Mouse (Mus musculus) cerebellum, adult 11 months (tissue): Measurements from ENCODE around the gene Astn1.

Source experiments
- DNase-seq: peaks from one replicate; pipeline ENCODE4 v3.0.0; 2022

Astn1 gene

DNA sequence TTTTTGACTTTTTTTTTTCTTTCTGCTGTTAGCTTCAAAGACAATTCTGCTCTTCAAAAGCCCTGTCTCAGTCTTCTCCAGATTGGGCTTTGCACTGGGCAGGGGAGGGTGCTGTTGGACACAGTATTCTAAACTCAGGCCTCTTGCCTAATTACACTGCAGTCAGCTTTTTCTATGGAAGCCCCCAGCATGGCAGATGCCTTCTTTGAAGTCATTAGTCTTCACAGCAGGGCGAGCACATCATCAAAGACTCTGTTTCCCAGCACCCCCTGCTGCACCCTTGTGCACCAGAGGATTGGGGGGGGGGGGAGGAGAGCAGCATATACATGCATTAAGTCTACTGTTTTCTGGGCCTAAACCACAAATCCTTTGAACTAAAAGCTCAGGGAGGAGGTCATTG is 174.8 kb downstream of the Astn1 start:
- no peak for DNase-seq

DNA sequence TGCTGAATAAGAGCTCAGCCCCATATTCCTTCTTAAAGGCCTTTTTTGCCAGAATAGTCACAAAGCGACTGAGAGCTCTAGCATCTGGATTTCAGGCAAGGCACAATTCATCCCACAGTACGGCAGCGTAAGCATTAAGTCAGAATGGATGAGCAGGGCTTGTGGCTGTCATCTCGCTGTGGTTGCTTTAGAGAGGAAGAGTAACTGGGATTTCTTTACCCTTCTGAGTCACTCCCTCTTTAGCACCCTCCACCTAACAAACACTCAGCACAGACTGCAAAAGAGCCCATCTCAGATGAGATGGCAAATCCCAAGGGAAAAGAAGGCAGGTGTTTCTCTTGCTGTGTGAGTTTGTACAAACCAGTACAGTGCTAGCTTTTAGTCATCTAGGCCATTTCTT is 183.0 kb downstream of the Astn1 start:
- no peak for DNase-seq

DNA sequence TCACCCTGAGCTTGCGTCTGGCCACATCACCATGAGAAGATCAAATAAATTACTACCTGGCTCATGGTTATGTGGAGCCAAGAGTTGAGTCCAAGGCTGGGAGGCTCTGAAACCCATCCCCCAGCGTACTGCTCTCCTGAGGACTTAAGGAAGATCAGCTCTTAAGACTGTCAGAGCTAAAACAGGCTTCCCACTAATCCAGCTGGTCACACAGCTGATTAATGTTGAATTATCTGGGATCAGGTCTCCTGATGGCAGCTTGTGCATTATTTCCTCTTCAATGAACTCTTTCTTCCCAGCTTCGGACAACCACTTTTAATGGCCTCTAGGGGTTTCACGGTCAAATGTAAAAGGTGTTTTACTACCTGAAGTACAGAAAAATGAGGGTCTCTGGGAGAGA is 184.4 kb downstream of the Astn1 start:
- DNase-seq: no peak

DNA sequence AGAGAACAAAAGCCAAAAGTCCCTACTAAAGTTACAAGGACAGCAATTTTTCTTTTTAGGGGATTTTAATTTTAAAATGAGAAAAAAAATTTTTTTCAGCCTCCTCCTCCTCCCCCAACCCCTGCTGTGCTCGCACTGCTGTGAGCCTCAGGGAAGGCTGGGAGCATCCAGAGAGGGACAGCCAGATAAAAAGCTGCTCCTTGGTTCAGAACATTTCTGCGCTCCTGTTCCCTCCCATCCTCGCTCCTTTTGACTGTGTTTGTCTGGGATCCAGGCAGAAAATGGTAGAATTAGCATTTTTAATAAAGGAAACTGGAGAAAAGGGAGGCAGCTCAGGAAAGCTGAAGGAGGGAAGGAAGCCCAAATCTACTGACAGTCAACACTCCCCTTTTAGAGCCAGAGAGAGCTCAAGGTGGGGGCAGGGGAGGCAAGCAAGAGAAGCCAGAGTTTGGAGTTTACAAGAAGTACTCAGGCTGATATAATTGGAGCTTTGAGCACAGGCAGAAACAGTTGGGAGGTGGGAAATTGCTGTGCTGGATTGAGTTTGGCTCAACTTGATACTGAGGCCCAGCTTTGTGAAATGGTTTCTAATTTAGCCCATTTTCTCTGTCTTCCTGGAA is 185.6 kb downstream of the Astn1 start:
- no peak for DNase-seq

DNA sequence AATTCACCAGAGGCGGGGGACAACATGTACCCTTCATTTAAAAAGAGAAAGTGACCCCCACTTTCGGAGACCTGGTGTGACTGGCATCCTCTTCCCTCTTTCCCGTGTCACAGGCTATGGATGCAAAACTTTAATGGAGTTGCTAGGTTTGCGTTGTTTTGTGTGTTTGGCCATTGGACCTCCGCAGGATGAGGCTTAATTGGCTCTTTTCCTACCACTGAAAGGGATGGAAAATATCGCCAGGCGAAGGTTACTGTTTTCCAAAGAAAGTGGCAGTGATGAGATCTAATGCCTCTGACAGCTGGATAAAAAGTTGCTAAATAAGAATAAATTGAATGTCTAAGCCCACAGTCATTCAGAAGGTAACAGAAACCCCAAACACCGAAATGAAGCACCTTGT is 186.2 kb downstream of the Astn1 start:
- no peak for DNase-seq

DNA sequence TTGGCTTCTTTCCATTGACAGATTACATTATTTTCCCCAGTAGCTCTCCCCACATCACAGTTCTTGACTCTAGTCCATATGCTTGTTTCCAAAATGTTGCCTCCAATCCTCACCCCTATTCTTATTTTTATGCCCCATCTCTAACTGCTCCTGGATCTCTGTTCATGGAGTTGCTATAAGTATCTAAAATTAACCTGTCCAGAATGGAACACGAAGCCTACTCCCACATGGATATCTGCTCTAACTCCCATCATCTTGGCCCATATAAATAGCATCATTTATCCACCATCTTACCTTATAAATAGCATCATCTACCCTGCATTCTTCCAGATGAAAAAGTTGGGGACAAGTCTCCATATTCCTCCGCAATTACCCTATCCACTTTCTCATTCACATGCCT is 187.5 kb downstream of the Astn1 start:
- no peak for DNase-seq

DNA sequence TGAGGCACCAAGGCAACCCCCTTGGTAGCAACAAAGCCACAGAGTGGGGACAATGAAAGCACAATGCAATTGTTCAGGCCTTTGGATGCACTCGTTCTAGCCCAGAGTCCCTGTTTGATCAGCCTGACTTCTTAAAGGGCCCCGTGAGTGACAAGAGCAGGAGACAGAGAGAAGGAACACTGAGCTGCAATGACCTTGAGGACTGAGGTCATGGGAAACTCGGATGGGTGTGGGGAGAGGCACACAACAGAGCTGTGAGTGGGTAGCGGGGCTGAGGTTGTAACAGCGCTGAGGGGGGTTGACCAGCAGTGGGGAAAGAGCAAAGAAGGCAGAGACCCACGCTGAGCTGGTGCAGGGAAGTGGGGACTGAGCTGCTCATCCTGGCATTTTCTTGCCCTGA is 189.9 kb downstream of the Astn1 start:
- no peak for DNase-seq

DNA sequence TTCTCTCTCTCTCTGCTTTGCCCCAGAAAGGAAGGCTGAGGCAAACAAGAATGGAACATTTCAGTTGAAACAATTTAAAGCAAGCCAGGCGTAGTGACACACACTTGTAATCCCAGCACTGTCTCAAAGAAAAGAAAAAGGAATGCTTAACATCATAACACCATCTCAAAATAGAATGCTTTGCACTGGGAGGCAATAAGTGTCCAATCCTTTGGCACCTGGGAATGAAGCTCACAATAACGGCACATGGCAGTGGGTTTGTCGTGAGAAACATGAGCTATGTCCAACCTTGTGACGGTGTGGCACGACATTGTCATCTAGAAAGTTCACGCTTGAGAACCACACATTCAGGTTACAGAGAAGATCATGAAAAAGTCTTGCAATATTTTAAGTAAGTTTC is 191.3 kb downstream of the Astn1 start:
- DNase-seq: no peak

DNA sequence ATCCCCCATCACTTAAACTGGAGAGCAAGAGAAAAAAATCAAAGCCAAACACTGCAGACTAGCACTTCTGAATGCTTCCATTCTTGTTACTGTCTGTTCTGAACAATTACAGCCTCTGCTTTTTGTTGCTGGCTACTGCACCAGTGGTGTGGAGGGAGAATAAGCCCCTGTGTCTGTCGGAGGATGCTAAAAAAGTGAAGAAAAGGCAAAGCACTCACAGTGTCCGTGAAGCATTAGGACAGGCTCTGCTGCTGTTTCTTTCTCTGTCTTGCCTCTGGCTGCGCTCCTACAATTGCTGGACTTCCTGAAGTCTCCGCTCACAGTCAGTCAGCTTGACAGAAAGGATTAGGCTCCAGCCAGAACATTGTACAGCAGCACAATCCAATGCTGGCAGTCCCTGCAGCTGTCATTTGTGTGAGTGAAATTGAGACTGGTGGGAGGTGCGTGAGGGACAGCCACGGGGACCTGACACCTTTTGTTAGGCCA is 192.0 kb downstream of the Astn1 start:
- no peak for DNase-seq

DNA sequence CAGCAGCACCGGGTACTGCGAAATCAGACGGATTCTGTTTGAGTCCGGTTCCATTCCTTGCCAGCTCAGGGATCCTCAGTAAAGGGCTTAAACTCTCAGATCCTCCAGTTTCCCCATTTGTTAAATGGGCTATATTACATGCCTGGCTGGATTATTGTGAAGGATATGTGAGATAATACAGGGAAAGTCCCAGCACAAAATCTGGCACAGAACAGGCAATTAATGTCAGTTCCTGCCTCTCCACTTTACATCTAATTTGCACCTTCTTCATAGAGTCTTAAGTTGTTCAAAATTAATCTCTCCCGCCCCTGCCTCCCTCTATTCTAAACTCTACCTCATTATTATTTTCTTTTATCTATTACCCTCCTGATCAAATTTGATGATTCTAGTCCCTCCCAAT is 211.1 kb downstream of the Astn1 start:
- no peak for DNase-seq

DNA sequence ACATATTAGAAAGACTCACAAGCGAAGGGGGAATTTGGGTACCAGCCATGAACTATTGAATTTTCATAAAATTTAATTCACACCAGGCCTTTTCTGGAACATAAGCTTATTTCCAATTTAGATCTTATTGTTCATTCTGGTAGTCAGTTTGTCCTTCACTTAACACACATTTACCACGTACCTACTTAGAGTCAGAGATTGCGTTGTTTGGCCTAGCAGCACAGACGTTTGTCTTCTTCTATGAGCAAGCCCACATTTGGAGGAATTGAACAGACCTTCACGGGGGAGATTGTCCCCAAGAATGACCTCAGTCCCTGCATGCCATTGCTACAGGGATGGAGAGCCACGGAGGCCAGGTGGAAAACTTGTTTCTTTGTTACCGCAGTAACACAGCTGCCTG is 211.5 kb downstream of the Astn1 start:
- no peak for DNase-seq

DNA sequence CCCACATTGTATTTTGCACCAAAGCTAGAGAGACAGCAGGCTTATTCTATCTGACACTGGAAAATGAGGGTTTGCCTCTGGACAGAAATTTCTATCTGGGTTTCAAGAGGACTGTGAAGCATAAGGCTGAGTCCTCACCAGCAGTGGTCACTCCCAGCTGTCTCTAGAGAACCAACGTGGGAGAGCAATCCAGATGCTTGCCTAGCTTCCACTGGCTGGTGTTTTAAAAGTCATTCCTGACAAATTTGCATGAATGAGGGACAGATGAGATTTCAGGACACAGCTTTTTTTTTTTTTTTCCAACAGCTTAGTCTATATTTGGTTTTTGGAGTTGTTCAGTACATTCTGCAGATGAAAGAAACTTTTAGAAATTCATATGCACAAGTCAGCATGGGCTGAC is 213.9 kb downstream of the Astn1 start:
- no peak for DNase-seq

DNA sequence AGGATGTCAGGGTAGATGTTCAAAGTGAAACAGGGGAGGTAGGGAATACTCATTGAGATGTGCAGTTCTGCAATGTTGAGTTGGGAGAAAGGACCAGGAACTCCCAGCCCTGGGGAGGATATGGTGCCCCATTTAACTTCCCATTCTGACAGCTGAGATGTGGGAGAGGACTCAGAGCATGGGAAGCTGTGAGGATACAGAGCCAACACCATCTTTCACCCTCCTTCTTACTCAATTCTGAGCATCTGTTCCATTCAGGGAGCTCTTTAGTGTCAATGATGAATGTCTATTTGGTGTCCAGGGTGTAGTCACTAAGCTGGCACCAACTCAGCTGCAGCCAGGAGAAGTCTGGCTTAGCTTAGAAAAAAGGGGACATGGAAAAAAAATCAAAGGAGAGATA is 219.7 kb downstream of the Astn1 start:
- no peak for DNase-seq

DNA sequence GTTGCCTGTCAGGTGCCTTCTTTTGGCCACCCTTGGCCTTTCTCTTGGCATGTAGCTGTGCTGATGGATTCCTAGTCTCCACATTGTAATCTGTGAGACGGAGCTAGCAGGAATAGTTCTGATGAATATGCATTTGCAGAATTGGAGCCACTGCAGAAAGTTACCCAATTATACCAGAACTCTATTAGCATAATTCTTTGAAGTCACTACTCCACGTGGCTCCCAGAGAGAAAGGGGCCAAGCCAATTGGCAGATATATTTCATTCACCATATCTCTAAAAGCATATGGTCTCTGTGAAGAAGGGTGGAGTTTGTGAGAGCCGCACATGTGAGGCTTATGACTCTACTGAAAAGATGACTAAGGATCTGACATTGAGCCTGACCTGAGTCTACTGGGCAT is 226.8 kb downstream of the Astn1 start:
- DNase-seq: no peak

DNA sequence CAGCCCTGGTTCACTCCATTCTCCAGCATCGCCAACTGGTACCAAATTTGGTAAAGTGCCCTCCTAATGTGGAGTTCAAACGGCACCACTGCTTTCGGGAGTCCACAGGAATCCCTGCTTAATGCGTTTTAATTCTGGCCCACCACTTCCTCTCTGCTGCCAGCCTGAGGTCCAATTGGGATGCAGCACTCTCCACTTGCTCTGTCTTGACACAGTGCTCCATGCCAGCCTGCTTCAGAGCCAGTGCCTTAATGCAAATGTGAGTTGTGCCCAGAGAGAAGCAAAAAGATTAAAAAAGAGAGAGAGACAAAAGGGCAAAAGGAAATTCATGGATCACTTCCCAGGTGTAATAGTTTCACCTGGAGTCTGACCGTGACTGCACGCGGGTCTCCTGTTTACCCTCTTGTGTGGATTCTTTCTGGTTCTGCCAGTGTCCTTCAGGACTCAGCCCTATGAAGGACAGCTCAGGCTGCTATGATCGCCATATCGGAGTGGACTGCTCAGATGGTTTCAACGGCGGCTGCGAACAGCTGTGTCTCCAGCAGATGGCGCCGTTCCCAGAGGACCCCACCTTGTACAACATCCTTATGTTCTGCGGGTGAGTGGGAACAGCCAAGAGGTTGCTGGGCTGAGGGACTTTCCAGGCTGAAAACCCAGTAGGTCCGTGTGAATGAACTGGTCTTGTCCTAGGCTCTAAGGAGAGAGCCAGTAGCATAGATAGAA is 234.8 kb downstream of the Astn1 start:
- no peak for DNase-seq

DNA sequence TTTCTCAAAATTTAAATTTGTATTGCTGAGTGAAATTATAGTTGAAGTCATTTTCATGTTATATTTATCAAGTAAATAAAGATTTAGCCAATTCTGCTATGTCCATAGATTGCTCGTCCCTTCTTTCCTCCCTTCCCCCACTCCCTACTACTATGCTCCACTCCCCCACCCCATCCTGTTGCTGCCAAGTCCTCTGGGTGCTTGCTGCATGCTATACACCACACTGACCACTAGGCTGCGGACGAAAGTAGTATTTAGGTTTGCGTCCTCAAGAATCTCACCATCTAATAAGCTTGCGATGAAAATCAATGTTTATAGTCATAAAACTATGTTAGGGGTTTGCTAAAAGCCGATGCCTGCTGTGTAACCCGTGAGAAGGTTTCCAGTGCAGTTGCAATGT is 235.9 kb downstream of the Astn1 start:
- no peak for DNase-seq

DNA sequence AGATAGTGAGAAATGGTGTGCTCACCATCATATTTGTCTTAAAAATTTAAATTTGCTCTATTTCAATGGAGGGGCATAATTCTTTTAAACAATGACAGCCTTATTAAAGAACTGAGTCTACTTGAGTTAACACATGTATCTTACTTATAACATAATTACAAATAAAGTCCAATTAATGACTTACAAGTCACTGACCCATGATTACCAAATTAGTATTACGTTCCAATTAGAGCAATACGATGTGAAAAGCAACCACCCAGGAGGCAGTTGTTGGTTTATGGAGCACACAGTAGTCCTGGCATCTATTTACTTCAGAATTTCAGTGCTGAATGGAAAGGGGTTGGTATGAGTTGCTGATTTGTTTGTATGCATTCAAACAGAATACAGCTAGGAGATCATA is 237.4 kb downstream of the Astn1 start:
- DNase-seq: no peak

DNA sequence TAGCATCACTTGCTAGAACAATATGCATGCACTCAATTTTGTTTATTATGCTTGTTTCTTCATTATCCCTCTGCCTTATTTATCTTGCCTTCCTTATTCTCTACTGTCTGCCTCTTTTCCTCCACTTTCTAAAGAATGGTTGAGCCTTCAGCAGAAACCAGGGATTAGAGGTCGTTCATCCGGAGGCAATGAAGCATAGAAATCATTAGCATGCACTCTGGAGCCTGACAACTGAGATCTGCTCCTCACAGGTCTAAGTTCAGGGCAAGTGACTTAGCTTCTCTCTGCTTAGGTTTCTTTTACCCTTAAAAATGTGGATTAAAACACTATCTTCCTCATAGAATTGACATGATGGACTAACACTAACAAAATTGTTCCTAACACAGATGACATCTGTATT is 241.0 kb downstream of the Astn1 start:
- DNase-seq: no peak

DNA sequence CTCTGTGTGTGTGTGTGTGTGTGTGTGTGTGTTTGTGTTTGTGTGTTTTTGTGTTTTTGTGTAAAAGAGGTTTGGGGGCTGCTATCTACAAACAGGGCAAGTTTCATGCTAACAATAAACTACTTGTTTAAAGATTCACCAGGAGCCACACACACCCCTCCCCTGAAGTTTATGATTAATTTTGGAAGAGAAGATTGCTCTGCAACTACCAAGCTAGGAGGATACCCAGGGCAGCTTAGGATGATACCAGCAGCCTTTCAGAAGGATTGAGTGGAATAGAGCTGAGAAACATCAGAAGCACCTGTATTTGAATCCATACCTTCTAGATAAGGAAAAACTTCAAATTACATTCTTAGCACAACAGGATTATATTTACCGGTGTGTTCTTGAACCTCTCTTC is 242.1 kb downstream of the Astn1 start:
- no peak for DNase-seq

DNA sequence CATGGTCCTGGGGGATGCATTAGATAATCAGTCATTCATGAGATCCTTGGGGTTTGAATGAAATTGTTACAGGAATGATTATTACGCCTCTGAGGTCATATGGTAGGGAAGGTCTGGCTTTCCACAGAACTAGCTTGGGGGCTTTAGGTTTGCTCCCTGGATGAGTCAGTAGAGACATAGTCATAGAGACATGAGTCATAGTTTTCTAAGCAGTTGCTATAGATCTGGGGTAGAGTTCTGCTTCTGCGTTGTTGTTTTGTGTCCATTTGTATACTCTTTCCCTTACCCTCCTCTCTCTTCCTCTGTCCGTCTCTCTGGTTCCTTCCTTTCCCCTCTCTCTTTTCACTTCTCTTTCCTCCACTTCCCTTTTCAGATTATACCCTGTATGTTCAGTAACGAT is 243.5 kb downstream of the Astn1 start:
- no peak for DNase-seq

DNA sequence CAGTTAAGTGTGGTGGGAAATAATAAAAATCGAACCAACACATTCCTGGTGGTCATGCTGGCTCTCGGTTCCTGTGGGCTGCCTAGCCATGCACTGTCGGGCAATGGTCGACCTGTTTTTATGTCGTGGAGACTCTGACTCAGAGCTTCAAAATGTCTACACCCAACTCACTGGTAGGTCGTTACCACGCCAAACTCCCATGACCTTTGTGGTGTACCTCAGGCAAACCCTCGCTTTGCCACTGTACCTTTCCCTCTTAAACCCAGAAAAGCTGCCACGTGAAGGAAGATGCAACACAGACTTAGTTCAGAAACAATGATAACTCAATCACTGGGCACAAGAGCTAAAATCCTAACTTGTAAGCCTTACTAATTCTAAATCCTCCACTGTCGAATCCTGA is 244.3 kb downstream of the Astn1 start:
- no peak for DNase-seq

DNA sequence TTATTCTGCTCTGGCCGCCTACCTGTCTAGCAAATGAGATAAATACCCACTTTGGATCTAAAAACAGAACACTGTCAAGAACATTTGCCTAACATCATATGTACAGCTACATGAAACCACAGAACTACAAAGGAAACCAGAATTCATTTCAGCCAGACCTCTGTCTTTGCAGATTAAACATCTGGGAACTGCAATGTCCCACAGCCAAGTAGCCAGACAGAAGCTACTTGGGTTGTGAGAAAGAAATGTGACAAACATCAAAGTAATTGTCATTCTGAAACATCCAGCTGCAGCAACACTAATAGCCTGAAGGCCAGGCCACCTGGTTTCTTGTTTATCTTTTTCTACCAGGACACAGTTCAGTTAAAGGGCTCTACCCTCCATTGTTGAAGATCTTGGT is 245.1 kb downstream of the Astn1 start:
- no peak for DNase-seq

DNA sequence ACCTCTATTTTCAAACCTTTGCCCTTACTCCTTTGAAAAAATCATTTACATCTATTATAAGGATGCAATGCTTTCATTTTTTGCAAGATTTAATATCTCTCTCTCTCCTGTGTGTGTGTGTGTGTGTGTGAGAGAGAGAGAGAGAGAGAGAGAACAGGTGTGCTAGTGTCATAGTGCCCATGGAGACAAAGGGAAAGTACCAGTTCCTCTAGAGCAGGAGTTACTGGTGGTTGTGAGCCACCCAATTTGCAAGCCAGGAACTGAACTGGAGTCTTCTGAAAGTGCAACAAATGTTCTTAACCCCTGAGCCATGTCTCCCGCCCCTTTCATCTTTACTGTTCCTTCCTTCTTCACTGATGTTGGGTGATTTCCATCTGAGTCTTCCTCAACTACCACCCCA is 253.1 kb downstream of the Astn1 start:
- no peak for DNase-seq

DNA sequence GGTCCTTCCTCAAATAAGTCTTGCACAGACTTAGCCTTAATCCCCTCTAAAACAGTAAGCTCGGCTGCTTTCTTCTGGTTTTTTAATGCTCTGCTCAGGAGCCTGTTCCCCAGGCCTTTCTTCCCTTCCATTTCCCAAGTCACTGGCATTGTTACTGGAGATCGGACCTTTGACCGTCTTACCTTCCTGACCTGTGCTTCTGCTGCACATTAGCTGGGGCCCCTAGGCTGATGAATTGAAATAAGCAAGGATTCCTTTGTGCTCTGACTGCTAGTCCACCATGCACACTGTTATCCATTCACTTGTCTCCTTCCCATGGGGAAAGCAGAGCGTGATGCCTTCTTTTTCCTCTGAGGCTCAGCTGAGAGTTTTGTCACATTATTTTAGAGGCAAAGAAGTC is 255.9 kb downstream of the Astn1 start:
- DNase-seq: no peak

DNA sequence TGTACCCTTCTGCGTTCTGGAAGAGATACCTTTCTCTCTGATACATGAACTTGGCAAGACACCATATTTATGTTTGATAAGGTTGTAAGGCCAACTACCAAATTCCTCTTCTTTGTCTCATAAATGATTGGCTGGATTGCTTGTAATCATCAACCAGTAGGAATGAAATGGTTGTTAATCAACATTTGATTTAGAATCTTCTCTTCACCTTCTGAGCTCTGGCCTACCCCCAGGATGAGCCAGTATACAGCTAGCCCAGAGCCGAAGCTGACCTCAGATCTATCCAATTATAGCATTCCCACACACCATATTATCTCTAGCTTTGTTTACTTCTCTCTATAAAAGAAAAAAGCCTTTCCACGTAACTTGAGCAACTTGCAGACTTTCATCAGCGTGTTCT is 270.9 kb downstream of the Astn1 start:
- no peak for DNase-seq
